Mouse (Mus musculus): Measurements from ENCODE around the gene Phospho1. TPM values are rescaled to one million over a fixed set of nuclear protein-coding genes. Genes with fewer than 3 reads are reported as not detected.
A peak's percentile ranks its signal among the peaks of the same experiment; 100 is the strongest.

The Phospho1 gene
- polyA plus RNA-seq, 1 experiment = 278 TPM

DNA sequence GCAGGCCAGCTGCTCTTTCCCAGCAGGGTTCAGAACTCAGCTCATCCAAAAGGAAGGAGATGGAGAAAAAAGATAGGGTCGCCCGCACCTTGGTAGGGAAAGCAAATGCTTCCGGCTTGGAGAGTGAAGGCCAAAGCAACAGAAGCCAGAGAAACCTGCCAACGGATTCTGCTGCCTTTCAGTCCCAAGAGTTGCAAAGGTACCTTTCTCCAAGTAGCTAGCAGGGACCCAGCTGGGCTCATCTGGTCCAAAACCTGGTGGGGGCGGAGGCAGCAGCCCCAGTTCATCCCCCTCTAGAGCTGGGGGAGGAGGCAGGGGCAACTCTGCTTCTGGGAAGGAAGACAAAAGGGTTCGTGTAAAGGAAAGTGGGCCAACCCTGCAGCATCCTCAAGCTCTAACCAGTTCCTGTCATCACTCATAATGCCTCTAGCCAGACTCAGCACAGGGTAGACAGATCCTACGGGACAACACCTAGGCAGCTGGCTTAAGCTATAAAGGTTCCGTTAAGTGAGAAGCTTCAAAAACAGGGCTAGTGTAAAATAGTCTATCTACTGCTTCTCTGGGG, 8.8 kb downstream of the Phospho1 start:
- Histone ChIP-seq H3K27me3 (ENCODE audit: control insufficient read depth, insufficient read depth, low read length) (no peaks in the 10 kb centered on the region), H3K4me3 (ENCODE audit: low read depth, low read length) (peak overlapping the region; percentile 54), H3K4me1 (ENCODE audit: control insufficient read depth, insufficient read depth, insufficient read length, low read length) (peaks cover 70% of the 10 kb centered on the region), H3K36me3 (ENCODE audit: control insufficient read depth, insufficient read depth, low read length) (0 out of 2 replicates have a peak, but pooled peaks cover 11% of the 10 kb centered on the region), H3K27ac (ENCODE audit: insufficient read depth, low read depth, low read length) (peak overlapping the region; percentile 79; the same call in 1 of the 2 replicates)
- 27% methylated on average over 8 of the region's 8 CpGs for WGBS
- TF ChIP-seq POLR2A (IDR thresholded peaks at IDR 0.05; ENCODE audit: low read depth, low read length) = no peak
- no peak for TF ChIP-seq CTCF (IDR thresholded peaks at IDR 0.05; ENCODE audit: extremely low read depth, insufficient read length, insufficient replicate concordance, low read depth, low read length)

DNA sequence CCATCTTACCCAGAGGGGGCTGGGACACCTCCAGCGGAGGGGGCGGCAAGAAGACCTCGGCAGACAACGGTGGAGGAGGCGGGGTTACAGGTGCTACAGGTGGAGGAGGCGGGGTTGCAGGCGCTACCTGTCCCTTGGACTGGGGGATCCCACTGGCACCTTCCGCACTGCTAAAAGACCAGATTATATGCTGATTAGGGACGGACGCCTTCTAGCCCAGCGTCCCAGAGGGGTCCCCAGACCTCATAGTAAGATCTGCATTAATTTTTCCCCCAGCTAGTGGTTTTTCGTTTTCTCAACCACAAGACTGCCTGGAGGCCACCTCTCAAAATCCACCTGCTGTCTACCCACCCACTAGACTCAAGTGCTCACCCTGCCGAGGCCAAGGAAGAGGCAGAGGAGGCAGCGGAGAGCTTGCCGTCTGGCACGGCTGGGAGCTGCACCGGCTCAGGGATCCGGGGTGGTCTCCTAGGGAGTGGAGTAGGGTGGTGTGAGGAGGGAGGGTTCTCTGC, 9.4 kb downstream of the Phospho1 start:
- Histone ChIP-seq H3K4me3 (ENCODE audit: low read depth, low read length) (peak overlapping the region; percentile 54), H3K27ac (ENCODE audit: insufficient read depth, low read depth, low read length) (peak overlapping the region; percentile 79)
- 13% methylated on average over 18 of the region's 18 CpGs for WGBS

DNA sequence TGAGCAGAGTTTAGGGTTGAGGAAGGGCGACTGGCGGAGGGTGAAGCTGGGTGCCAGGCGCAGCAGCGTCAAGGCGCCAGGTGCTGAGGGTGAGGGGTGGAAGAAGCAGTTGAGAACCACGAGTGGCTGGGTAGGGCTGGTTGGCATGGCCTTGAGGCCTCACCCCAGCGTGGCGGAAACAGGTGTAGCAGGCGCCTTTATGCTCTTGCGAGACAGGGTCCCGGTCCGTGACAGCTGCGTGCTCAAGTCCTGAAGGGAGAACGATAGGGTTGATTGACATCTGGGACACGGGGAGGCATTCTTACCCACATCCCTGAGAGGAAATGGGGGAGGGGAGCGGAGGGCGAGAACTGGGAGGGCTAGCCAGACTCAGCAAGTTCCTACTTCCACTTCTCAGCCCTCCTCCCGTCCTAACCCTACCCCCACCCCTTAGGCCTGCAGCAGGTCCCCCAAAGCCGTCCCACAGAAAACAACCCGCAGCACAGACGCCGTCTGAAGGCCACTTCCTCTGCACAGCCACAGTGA, 9.9 kb downstream of the Phospho1 start:
- H3K4me1 ChIP-seq (ENCODE audit: control insufficient read depth, insufficient read depth, insufficient read length, low read length) = peaks cover 69% of the 10 kb centered on the region
- H3K27ac ChIP-seq (ENCODE audit: insufficient read depth, low read depth, low read length) = peak overlapping the region; percentile 79
- 13% methylated on average over 22 of the region's 22 CpGs for WGBS
- H3K27me3 ChIP-seq (ENCODE audit: control insufficient read depth, insufficient read depth, low read length) = no peaks in the 10 kb centered on the region
- H3K36me3 ChIP-seq (ENCODE audit: control insufficient read depth, insufficient read depth, low read length) = 0 out of 2 replicates have a peak, but pooled peaks cover 11% of the 10 kb centered on the region
- no peak; the same call in 1 of the 2 replicates for TF ChIP-seq POLR2A (IDR thresholded peaks at IDR 0.05; ENCODE audit: low read depth, low read length)
- no peak for TF ChIP-seq CTCF (IDR thresholded peaks at IDR 0.05; ENCODE audit: extremely low read depth, insufficient read length, insufficient replicate concordance, low read depth, low read length)
- H3K4me3 ChIP-seq (ENCODE audit: low read depth, low read length) = peak overlapping the region; percentile 54

More for the DNA sequence above, 9.4 kb downstream of the Phospho1 start:
- Histone ChIP-seq H3K4me1 (ENCODE audit: control insufficient read depth, insufficient read depth, insufficient read length, low read length) (peaks cover 70% of the 10 kb centered on the region), H3K27me3 (ENCODE audit: control insufficient read depth, insufficient read depth, low read length) (no peaks in the 10 kb centered on the region), H3K36me3 (ENCODE audit: control insufficient read depth, insufficient read depth, low read length) (0 out of 2 replicates have a peak, but pooled peaks cover 11% of the 10 kb centered on the region)
- no peak for TF ChIP-seq POLR2A (IDR thresholded peaks at IDR 0.05; ENCODE audit: low read depth, low read length)
- no peak for TF ChIP-seq CTCF (IDR thresholded peaks at IDR 0.05; ENCODE audit: extremely low read depth, insufficient read length, insufficient replicate concordance, low read depth, low read length)

DNA sequence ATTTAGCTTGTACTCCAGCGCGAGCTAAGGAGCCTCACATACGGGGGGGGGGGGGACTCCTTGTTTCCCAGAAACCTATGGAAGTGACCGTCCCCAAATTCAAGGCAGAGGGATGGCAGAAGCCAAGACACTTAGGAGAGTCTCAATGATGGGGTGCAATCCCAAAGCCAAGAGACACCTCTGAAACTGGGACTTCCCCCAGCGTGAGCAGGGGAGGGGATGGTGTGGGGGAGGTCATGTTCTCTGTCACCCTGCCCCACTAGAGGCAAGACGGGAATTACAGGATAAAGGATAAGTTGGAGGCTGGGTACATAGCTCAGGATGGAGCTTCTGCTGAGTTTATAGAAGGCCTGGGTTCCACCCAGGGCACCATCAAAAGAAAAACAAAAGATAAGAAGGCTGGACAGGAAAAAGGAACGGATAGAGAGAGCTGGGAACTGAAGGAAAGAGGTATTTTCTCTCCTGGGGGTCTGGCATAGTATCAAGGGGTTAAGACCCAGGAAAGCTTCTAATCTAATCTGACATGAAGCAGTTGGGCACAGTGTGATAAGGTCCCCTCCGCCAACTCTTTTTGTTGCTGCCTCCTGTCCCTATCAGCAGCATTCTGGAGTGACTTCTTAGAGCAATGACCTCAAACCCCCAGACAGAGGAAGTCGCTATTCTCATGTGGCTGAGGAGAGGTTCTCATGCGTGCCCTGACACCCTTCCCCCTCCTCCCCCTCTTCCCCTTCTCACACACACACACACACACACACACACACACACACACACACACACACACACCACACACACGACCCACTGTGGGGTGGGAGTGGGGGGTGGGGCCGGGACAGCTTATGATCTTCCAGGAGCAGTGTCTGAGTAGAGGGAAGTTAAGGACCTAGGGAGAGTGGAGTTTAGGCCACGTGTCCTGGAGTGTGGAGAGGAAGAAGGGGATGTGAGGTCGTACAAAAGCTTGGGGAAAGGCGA, 10.7 kb downstream of the Phospho1 start:
- 11% methylated on average over 15 of the region's 15 CpGs for WGBS
- Histone ChIP-seq H3K27me3 (ENCODE audit: control insufficient read depth, insufficient read depth, low read length) (no peaks in the 10 kb centered on the region), H3K4me3 (ENCODE audit: low read depth, low read length) (peak overlapping the region; percentile 54), H3K36me3 (ENCODE audit: control insufficient read depth, insufficient read depth, low read length) (0 out of 2 replicates have a peak, but pooled peaks cover 11% of the 10 kb centered on the region), H3K27ac (ENCODE audit: insufficient read depth, low read depth, low read length) (peak overlapping the region; percentile 79), H3K4me1 (ENCODE audit: control insufficient read depth, insufficient read depth, insufficient read length, low read length) (peaks cover 61% of the 10 kb centered on the region)
- TF ChIP-seq POLR2A (IDR thresholded peaks at IDR 0.05; ENCODE audit: low read depth, low read length) (no peak; the same call in 1 of the 2 replicates), CTCF (IDR thresholded peaks at IDR 0.05; ENCODE audit: extremely low read depth, insufficient read length, insufficient replicate concordance, low read depth, low read length) (peak; percentile 4; the same call in 1 of the 2 replicates)

DNA sequence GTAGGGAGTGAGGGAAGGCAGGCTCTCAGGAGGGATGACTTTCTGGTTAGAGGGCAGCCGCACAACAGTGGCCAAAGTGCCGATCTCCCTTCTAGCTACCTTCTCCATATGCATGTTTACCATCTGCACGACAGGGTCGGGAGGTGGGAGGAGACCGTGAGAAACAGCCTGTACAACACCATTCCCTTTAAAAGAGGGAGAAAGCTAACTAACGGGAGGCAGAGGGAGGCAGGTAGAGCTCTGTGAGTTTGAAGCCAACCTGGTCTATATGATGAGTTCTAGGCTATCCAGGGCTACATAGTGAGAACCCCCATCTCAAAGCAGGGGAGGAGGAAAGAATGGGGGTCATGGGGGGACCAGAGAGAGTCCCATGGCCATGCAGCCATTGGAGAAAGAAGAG, 11.5 kb downstream of the Phospho1 start:
- Histone ChIP-seq H3K4me1 (ENCODE audit: control insufficient read depth, insufficient read depth, insufficient read length, low read length) (peaks cover 54% of the 10 kb centered on the region), H3K27me3 (ENCODE audit: control insufficient read depth, insufficient read depth, low read length) (no peaks in the 10 kb centered on the region), H3K4me3 (ENCODE audit: low read depth, low read length) (peak overlapping the region; percentile 25), H3K27ac (ENCODE audit: insufficient read depth, low read depth, low read length) (peak overlapping the region; percentile 79), H3K36me3 (ENCODE audit: control insufficient read depth, insufficient read depth, low read length) (0 out of 2 replicates have a peak, but pooled peaks cover 7% of the 10 kb centered on the region)
- WGBS = 27% methylated on average over 6 of the region's 6 CpGs
- TF ChIP-seq POLR2A (IDR thresholded peaks at IDR 0.05; ENCODE audit: low read depth, low read length) (no peak), CTCF (IDR thresholded peaks at IDR 0.05; ENCODE audit: extremely low read depth, insufficient read length, insufficient replicate concordance, low read depth, low read length) (no peak)

DNA sequence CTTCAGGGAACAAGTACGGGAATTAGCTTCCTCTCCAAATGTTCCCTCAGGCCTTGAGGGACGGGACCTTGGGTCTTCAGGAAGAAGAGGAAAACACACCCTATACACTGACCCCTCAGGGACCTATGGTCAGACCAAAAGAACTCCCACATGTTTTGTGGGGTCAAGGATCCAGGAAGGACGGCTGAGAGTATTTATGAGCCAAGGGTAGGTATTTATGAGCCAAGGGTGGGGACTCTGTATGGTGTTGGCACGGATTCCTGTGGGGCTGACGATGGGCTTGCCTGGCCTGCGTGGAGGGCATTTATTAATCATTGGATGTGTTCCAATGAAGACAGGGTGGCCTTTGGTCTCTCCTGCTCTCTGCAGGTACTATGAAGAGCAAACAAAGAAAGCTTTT, 12.1 kb downstream of the Phospho1 start:
- H3K27ac ChIP-seq (ENCODE audit: insufficient read depth, low read depth, low read length) = peak overlapping the region; percentile 79
- H3K36me3 ChIP-seq (ENCODE audit: control insufficient read depth, insufficient read depth, low read length) = 0 out of 2 replicates have a peak, but pooled peaks cover 6% of the 10 kb centered on the region
- H3K4me1 ChIP-seq (ENCODE audit: control insufficient read depth, insufficient read depth, insufficient read length, low read length) = peaks cover 48% of the 10 kb centered on the region
- TF ChIP-seq POLR2A (IDR thresholded peaks at IDR 0.05; ENCODE audit: low read depth, low read length) (no peak; the same call in 1 of the 2 replicates), CTCF (IDR thresholded peaks at IDR 0.05; ENCODE audit: extremely low read depth, insufficient read length, insufficient replicate concordance, low read depth, low read length) (no peak)
- peak overlapping the region; percentile 25; the same call in 1 of the 2 replicates for H3K4me3 ChIP-seq (ENCODE audit: low read depth, low read length)
- 16% methylated on average over 6 of the region's 6 CpGs for WGBS
- no peaks in the 10 kb centered on the region for H3K27me3 ChIP-seq (ENCODE audit: control insufficient read depth, insufficient read depth, low read length)

Measured in small intestine, adult 2 months (tissue).